Comparison of ENCODE assay signal across 17 mouse cellular contexts in the genomic region with DNA sequence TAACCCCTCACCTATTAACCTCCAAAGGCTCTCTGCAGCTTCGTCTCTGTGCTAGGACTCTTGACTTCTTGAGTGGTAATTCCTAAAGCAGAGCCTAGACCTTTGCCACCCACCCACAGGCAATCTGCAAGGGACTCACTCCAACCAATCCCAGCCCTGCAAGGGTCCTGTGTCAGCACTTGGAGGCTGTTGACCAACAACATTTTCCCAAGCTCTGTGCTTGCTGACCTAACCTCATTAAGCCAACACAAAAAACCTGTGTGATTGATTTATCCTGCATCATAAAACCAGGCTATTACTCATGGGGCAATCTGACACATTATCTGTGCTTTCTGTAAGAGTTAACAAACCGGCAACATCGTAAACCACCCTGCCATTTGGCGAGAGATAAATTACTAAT.
"Had no signal": no experiment of that assay in that cellular context is flagged by ENCODE, and none has a peak within 500 bp of the region (broad histone marks: within the 10 kb centered on the region; RNA-seq: fewer than 3 reads in every experiment).

No protein-coding gene starts in this region.

- H3K9ac ChIP-seq: limb, embryonic 12.5 days; limb, embryonic 15.5 days; liver, embryonic 15.5 days; lung, embryonic 14.5 days; midbrain, embryonic 12.5 days; midbrain, embryonic 15.5 days; neural tube, embryonic 12.5 days; neural tube, embryonic 15.5 days had no signal

- H3K36me3 ChIP-seq: limb, embryonic 12.5 days; limb, embryonic 15.5 days; liver, embryonic 15.5 days; midbrain, embryonic 12.5 days; midbrain, embryonic 15.5 days; neural tube, embryonic 12.5 days; neural tube, embryonic 15.5 days had no signal

- H3K4me1 ChIP-seq: liver, embryonic 15.5 days; midbrain, embryonic 12.5 days; midbrain, embryonic 15.5 days; neural tube, embryonic 12.5 days; neural tube, embryonic 15.5 days had no signal

- ATAC-seq: lung, postnatal 0 days; midbrain, embryonic 15.5 days had no signal

- H3K9me3 ChIP-seq: limb, embryonic 15.5 days; liver, embryonic 15.5 days; midbrain, embryonic 15.5 days; neural tube, embryonic 15.5 days had no signal

- H3K27ac ChIP-seq: limb, embryonic 12.5 days; limb, embryonic 15.5 days; liver, embryonic 15.5 days; macrophage; midbrain, embryonic 12.5 days; midbrain, embryonic 15.5 days; neural tube, embryonic 12.5 days; neural tube, embryonic 15.5 days had no signal

- H3K4me3 ChIP-seq: limb, embryonic 12.5 days; limb, embryonic 15.5 days; liver, embryonic 15.5 days; midbrain, embryonic 12.5 days; midbrain, embryonic 15.5 days; neural tube, embryonic 12.5 days; neural tube, embryonic 15.5 days had no signal

- DNase-seq: kidney, adult 11 months; kidney, adult 8-10 months; kidney, postnatal 10 days; kidney, postnatal 4 days; left cerebral cortex, postnatal 4 days; lung, embryonic 14.5 days; thymus, adult 18-20 months; thymus, postnatal 36 days had no signal

- H3K4me2 ChIP-seq: limb, embryonic 12.5 days; limb, embryonic 15.5 days; liver, embryonic 15.5 days; lung, embryonic 14.5 days; midbrain, embryonic 12.5 days; midbrain, embryonic 15.5 days; neural tube, embryonic 12.5 days; neural tube, embryonic 15.5 days had no signal

- H3K27me3 ChIP-seq: limb, embryonic 12.5 days; limb, embryonic 15.5 days; liver, embryonic 15.5 days; midbrain, embryonic 12.5 days; midbrain, embryonic 15.5 days; neural tube, embryonic 12.5 days; neural tube, embryonic 15.5 days had no signal
